Mouse (Mus musculus) ES-Bruce4 (cell line): Measurements from ENCODE around the gene Vmn2r8. TPM values are rescaled to one million over a fixed set of nuclear protein-coding genes. Genes with fewer than 3 reads are reported as not detected.
A peak's percentile ranks its signal among the peaks of the same experiment; 100 is the strongest.

Experiments
- H3K27ac ChIP-seq: 2 replicates; pipeline ENCODE4 v1.5.1; 2012; ENCODE audit warnings: low read length, inconsistent platforms; ENCODE audit not compliant: insufficient read depth
- H3K27me3 ChIP-seq: 2 replicates; pipeline ENCODE4 v1.6.1; 2012; ENCODE audit warnings: mild to moderate bottlenecking, low read length, inconsistent platforms; ENCODE audit not compliant: control insufficient read depth, poor library complexity, insufficient read depth, severe bottlenecking
- H3K36me3 ChIP-seq: 2 replicates; pipeline ENCODE4 v1.6.1; 2012; ENCODE audit warnings: inconsistent platforms, mild to moderate bottlenecking, low read length, moderate library complexity; ENCODE audit not compliant: control insufficient read depth, poor library complexity, insufficient read depth, severe bottlenecking
- H3K4me1 ChIP-seq: one replicate; pipeline ENCODE4 v1.8.1; 2011; ENCODE audit warnings: low read length; ENCODE audit not compliant: control insufficient read depth, insufficient read depth
- H3K4me3 ChIP-seq: 2 replicates; pipeline ENCODE4 v1.5.1; 2011; ENCODE audit warnings: low read depth, mild to moderate bottlenecking, low read length
- H3K9ac ChIP-seq: 2 replicates; pipeline ENCODE4 v1.6.1; 2012; ENCODE audit warnings: low read depth, mild to moderate bottlenecking, inconsistent platforms; ENCODE audit not compliant: poor library complexity, severe bottlenecking
- H3K9me3 ChIP-seq: replicated peaks from 2 replicates; pipeline ENCODE4 v1.6.1; 2012; ENCODE audit warnings: mild to moderate bottlenecking, low read length, inconsistent platforms; ENCODE audit not compliant: control insufficient read depth, poor library complexity, insufficient read depth, severe bottlenecking
- CTCF ChIP-seq: IDR thresholded peaks from one replicate; pipeline ENCODE4 v1.8.1; 2011; ENCODE audit warnings: low read depth, low read length
- EP300 ChIP-seq: IDR thresholded peaks from 2 replicates; pipeline ENCODE4 v1.6.1; 2011; ENCODE audit warnings: low read depth, low read length; ENCODE audit not compliant: insufficient read depth
- POLR2A ChIP-seq: IDR thresholded peaks from one replicate; pipeline ENCODE4 v1.8.1; 2011; ENCODE audit warnings: low read length; ENCODE audit not compliant: insufficient read depth
- polyA plus RNA-seq: library from polyadenylated mRNA; stranded (reverse); fragments of >200 nt; gene quantifications from 2 replicates; pipeline ENCODE4 v1.2.4, GENCODE M21; 2011; ENCODE audit warnings: low read depth; ENCODE audit not compliant: missing spikeins, insufficient read depth, insufficient read length

Vmn2r8 gene
- polyA plus RNA-seq, 1 experiment: not detected

GRCm38 (mm10) chr5:108744629-108745028, 64.0 kb downstream of the Vmn2r8 start:
- H3K9ac ChIP-seq: no peak overlapping the region
- no peak overlapping the region for H3K27ac ChIP-seq
- no peaks in the 10 kb centered on the region for H3K36me3 ChIP-seq
- no peak overlapping the region for H3K4me3 ChIP-seq
- no peaks in the 10 kb centered on the region for H3K9me3 ChIP-seq
- no peaks in the 10 kb centered on the region for H3K27me3 ChIP-seq
- no peak for TF ChIP-seq POLR2A
- no peak for TF ChIP-seq EP300
- TF ChIP-seq CTCF: no peak
- no peaks in the 10 kb centered on the region for H3K4me1 ChIP-seq

- TF ChIP-seq CTCF (peak; percentile 4), POLR2A (no peak), EP300 (no peak)
- Histone ChIP-seq H3K9me3 (no peaks in the 10 kb centered on the region), H3K9ac (no peak overlapping the region)
These were observed 64.8 kb downstream of the Vmn2r8 start for GRCm38 (mm10) chr5:108743856-108744255.

GRCm38 (mm10) chr5:108742596-108742995, 66.1 kb downstream of the Vmn2r8 start:
- Histone ChIP-seq H3K27ac (no peak overlapping the region), H3K4me3 (no peak overlapping the region), H3K4me1 (no peaks in the 10 kb centered on the region), H3K9me3 (no peaks in the 10 kb centered on the region), H3K9ac (no peak overlapping the region), H3K36me3 (no peaks in the 10 kb centered on the region), H3K27me3 (no peaks in the 10 kb centered on the region)
- no peak for TF ChIP-seq POLR2A
- no peak for TF ChIP-seq CTCF
- TF ChIP-seq EP300: no peak

More at GRCm38 (mm10) chr5:108743856-108744255, 64.8 kb downstream of the Vmn2r8 start:
- H3K4me1 ChIP-seq: no peaks in the 10 kb centered on the region
- H3K27ac ChIP-seq: no peak overlapping the region
- no peaks in the 10 kb centered on the region for H3K27me3 ChIP-seq
- H3K4me3 ChIP-seq: no peak overlapping the region
- no peaks in the 10 kb centered on the region for H3K36me3 ChIP-seq

GRCm38 (mm10) chr5:108741844-108742243, 66.8 kb downstream of the Vmn2r8 start:
- Histone ChIP-seq H3K9ac (no peak overlapping the region), H3K27ac (no peak overlapping the region), H3K4me1 (no peaks in the 10 kb centered on the region), H3K27me3 (no peaks in the 10 kb centered on the region), H3K4me3 (no peak overlapping the region), H3K9me3 (no peaks in the 10 kb centered on the region), H3K36me3 (no peaks in the 10 kb centered on the region)
- TF ChIP-seq EP300 (no peak), POLR2A (no peak), CTCF (no peak)

Other genes with a start within 250 kb of the Vmn2r8 start
- gene Gak, start 179.1 kb downstream of the Vmn2r8 start, polyA plus RNA-seq: 55.0 and 63.0 TPM in 2 replicates
- 16.1 and 19.7 TPM in 2 replicates for gene Tmem175, start 179.1 kb downstream of the Vmn2r8 start, polyA plus RNA-seq
- 13.8 and 17.4 TPM in 2 replicates for gene Idua, start 148.5 kb downstream of the Vmn2r8 start, polyA plus RNA-seq
- gene Dgkq, start 139.2 kb downstream of the Vmn2r8 start, polyA plus RNA-seq: 6.5 and 10.7 TPM in 2 replicates
- gene Slc26a1, start 133.3 kb downstream of the Vmn2r8 start, polyA plus RNA-seq: not detected in 2 replicates
- 8.9 and 13.2 TPM in 2 replicates for gene Fgfrl1, start 116.5 kb downstream of the Vmn2r8 start, polyA plus RNA-seq
- not detected in 2 replicates for gene Rnf212, start 33.9 kb downstream of the Vmn2r8 start, polyA plus RNA-seq
- gene Tmed11, start 13.5 kb downstream of the Vmn2r8 start, polyA plus RNA-seq: not detected in 2 replicates
- not detected in 2 replicates for gene Vmn2r9, start 43.8 kb upstream of the Vmn2r8 start, polyA plus RNA-seq
- 1.1 and 1.2 TPM in 2 replicates for gene Vmn2r10, start 197.7 kb upstream of the Vmn2r8 start, polyA plus RNA-seq